Mouse (Mus musculus): ENCODE data around the gene Ckap5. TPM values are rescaled to one million over a fixed set of nuclear protein-coding genes. Genes with fewer than 3 reads are reported as not detected.
A peak's percentile ranks its signal among the peaks of the same experiment; 100 is the strongest.

The Ckap5 gene
- polyA plus RNA-seq, 1 experiment from 2014 or later, result 30.8 TPM

DNA sequence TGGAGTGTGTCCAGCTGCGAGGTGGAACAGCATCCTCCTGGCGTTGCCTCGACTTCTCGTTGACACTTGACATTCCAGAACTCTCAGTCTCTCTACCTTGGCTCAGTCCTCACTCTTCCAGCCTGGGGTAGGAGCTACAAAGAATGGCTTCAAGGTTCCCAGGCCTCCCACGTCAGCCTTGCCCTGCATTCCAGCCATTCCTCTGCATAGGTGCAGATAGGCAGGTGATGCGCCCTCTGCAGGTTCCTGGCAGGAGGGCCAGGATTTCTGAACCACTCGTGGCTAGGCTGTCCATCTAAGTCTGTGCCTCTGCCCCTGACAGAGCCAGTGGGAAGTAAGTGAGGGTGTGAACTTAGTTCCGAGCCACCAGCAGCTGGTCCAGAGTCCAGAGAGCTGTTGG lies 130.2 kb downstream of the Ckap5 start:
- Histone ChIP-seq H3K4me2 (replicated peaks; ENCODE audit: low read depth) (no peak overlapping the region), H3K36me3 (ENCODE audit: control insufficient read depth, insufficient read depth, low read length) (peaks cover 34% of the 10 kb centered on the region), H3K4me1 (replicated peaks; ENCODE audit: control insufficient read depth, insufficient read depth) (no peaks in the 10 kb centered on the region), H3K27me3 (ENCODE audit: control insufficient read depth, insufficient read depth, low read length) (no peaks in the 10 kb centered on the region), H3K9ac (ENCODE audit: low read length) (no peak overlapping the region), H3K4me3 (ENCODE audit: low read depth, low read length) (no peak overlapping the region), H3K9me3 (ENCODE audit: control insufficient read depth, low read length) (no peaks in the 10 kb centered on the region), H3K27ac (replicated peaks) (no peak overlapping the region)
- ATAC-seq (ENCODE audit: low FRiP score, low TSS enrichment) (peak; percentile 32), DNase-seq (ENCODE audit: low spot score) (peak; percentile 61)
- no peak for TF ChIP-seq EP300 (optimal IDR thresholded peaks at IDR 0.05)
- TF ChIP-seq CTCF (IDR thresholded peaks at IDR 0.05; ENCODE audit: low read depth), result peak; percentile 69
- 51% methylated on average over 8 of the region's 8 CpGs for WGBS

DNA sequence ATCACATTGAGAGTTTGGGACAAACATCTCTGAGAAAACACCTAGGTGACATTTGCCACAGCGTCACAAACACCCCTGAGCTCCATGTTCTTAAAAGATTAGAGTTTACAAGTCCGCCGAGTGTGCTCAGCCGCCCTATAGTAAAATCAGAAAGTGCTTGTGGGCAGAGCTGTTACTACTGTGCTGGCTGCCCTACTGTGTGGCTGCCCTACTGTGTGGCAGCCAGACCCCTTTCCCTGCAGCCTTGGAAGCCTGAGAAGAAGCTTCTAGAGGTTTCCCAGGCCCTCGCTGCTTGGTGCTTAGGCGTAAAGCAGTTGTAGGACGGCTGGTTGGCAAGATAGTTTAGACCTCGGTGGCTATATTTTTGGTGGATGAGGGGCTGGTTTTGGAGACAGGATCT lies 133.1 kb downstream of the Ckap5 start:
- Histone ChIP-seq H3K27ac (replicated peaks) (no peak overlapping the region), H3K4me3 (ENCODE audit: low read depth, low read length) (no peak overlapping the region), H3K9me3 (ENCODE audit: control insufficient read depth, low read length) (no peaks in the 10 kb centered on the region), H3K4me2 (replicated peaks; ENCODE audit: low read depth) (no peak overlapping the region), H3K4me1 (replicated peaks; ENCODE audit: control insufficient read depth, insufficient read depth) (no peaks in the 10 kb centered on the region), H3K9ac (ENCODE audit: low read length) (no peak overlapping the region), H3K36me3 (ENCODE audit: control insufficient read depth, insufficient read depth, low read length) (peaks cover 43% of the 10 kb centered on the region), H3K27me3 (ENCODE audit: control insufficient read depth, insufficient read depth, low read length) (no peaks in the 10 kb centered on the region)
- ATAC-seq (ENCODE audit: low FRiP score, low TSS enrichment) (no peak), DNase-seq (ENCODE audit: low spot score) (no peak)
- WGBS, result 98% methylated on average over 8 of the region's 8 CpGs
- TF ChIP-seq CTCF (IDR thresholded peaks at IDR 0.05; ENCODE audit: low read depth) (no peak), EP300 (optimal IDR thresholded peaks at IDR 0.05) (no peak)

DNA sequence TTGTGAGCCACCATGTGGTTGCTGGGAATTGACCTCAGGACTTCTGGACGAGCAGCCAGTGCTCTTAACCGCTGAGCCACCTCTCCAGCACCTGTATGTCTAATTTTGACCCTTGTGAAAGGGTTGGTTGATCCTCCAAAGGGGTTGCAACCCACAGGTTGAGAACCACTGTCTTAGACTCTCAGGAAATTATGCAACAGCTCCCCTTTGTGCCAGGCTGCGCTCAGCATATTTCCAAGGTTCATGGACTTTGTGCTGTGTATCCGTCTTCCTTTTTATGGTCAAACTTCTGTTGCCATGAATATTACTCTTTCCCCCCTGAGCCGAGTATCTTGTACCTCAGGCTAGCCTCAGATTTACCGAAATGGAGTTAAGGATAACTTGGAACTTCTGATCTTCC lies 134.4 kb downstream of the Ckap5 start:
- H3K36me3 ChIP-seq (ENCODE audit: control insufficient read depth, insufficient read depth, low read length), result peaks cover 41% of the 10 kb centered on the region
- H3K9ac ChIP-seq (ENCODE audit: low read length), result no peak overlapping the region
- H3K4me2 ChIP-seq (replicated peaks; ENCODE audit: low read depth), result no peak overlapping the region
- no peaks in the 10 kb centered on the region for H3K27me3 ChIP-seq (ENCODE audit: control insufficient read depth, insufficient read depth, low read length)
- no peak overlapping the region for H3K27ac ChIP-seq (replicated peaks)
- 92% methylated on average over 6 of the region's 6 CpGs for WGBS
- ATAC-seq (ENCODE audit: low FRiP score, low TSS enrichment), result no peak
- no peaks in the 10 kb centered on the region for H3K4me1 ChIP-seq (replicated peaks; ENCODE audit: control insufficient read depth, insufficient read depth)
- H3K9me3 ChIP-seq (ENCODE audit: control insufficient read depth, low read length), result no peaks in the 10 kb centered on the region
- DNase-seq (ENCODE audit: low spot score), result no peak
- no peak overlapping the region for H3K4me3 ChIP-seq (ENCODE audit: low read depth, low read length)
- TF ChIP-seq CTCF (IDR thresholded peaks at IDR 0.05; ENCODE audit: low read depth) (no peak), EP300 (optimal IDR thresholded peaks at IDR 0.05) (no peak)

DNA sequence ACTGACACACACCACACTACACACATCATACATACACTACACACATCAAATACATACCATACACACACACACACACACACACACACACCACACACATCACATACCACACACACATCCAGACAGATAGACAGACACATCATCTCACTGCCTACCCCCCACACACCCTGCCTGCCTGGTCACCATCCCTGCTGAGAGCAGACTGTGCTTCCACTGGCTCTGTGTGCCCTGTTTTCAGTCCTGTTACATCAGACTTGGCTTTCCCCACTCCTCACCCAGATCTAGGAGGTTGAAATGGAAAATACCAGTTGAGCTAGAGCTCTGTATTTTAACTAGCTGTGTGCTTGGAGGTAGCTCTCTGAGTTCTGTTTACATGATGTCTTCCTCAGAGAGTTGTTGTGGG lies 138.2 kb downstream of the Ckap5 start:
- no peak overlapping the region for H3K4me3 ChIP-seq (ENCODE audit: low read depth, low read length)
- no peak for DNase-seq (ENCODE audit: low spot score)
- ATAC-seq (ENCODE audit: low FRiP score, low TSS enrichment), result no peak
- no peak overlapping the region for H3K9ac ChIP-seq (ENCODE audit: low read length)
- no peaks in the 10 kb centered on the region for H3K27me3 ChIP-seq (ENCODE audit: control insufficient read depth, insufficient read depth, low read length)
- TF ChIP-seq EP300 (optimal IDR thresholded peaks at IDR 0.05), result no peak
- no peak for TF ChIP-seq CTCF (IDR thresholded peaks at IDR 0.05; ENCODE audit: low read depth)
- H3K36me3 ChIP-seq (ENCODE audit: control insufficient read depth, insufficient read depth, low read length), result peaks cover 42% of the 10 kb centered on the region
- H3K9me3 ChIP-seq (ENCODE audit: control insufficient read depth, low read length), result no peaks in the 10 kb centered on the region
- H3K4me1 ChIP-seq (replicated peaks; ENCODE audit: control insufficient read depth, insufficient read depth), result no peaks in the 10 kb centered on the region
- H3K27ac ChIP-seq (replicated peaks), result no peak overlapping the region
- no peak overlapping the region for H3K4me2 ChIP-seq (replicated peaks; ENCODE audit: low read depth)

DNA sequence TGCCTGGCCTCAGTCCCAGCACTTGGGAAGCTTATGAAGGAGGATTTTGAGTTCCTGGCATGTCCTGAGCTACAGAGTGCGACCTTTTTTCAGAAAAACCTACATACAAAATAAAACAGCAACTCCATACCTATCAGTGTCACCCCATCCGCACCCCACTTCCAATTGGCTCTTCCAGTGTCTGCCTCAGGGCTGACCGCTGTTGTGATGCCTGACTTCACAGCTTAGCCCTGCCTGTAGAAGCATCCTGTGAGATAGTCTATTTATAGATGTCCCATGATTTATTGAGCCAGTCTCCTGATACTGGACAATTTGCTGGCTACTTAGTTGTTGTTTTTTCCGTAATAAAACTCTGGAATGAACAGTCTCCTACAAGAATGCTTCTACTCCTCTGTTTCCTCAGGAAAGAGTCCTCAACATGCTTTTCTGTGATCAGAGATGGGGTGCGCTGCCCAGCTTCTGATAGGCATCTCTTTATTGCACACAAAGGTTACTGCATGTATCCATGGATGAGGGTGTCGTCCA lies 139.9 kb downstream of the Ckap5 start:
- ATAC-seq (ENCODE audit: low FRiP score, low TSS enrichment), result no peak
- 90% methylated on average over 6 of the region's 6 CpGs for WGBS
- Histone ChIP-seq H3K9me3 (ENCODE audit: control insufficient read depth, low read length) (no peaks in the 10 kb centered on the region), H3K27ac (replicated peaks) (no peak overlapping the region), H3K4me2 (replicated peaks; ENCODE audit: low read depth) (no peak overlapping the region), H3K9ac (ENCODE audit: low read length) (no peak overlapping the region), H3K27me3 (ENCODE audit: control insufficient read depth, insufficient read depth, low read length) (no peaks in the 10 kb centered on the region), H3K4me3 (ENCODE audit: low read depth, low read length) (no peak overlapping the region), H3K4me1 (replicated peaks; ENCODE audit: control insufficient read depth, insufficient read depth) (no peaks in the 10 kb centered on the region), H3K36me3 (ENCODE audit: control insufficient read depth, insufficient read depth, low read length) (peaks cover 51% of the 10 kb centered on the region)
- TF ChIP-seq CTCF (IDR thresholded peaks at IDR 0.05; ENCODE audit: low read depth) (no peak), EP300 (optimal IDR thresholded peaks at IDR 0.05) (no peak)
- no peak for DNase-seq (ENCODE audit: low spot score)

DNA sequence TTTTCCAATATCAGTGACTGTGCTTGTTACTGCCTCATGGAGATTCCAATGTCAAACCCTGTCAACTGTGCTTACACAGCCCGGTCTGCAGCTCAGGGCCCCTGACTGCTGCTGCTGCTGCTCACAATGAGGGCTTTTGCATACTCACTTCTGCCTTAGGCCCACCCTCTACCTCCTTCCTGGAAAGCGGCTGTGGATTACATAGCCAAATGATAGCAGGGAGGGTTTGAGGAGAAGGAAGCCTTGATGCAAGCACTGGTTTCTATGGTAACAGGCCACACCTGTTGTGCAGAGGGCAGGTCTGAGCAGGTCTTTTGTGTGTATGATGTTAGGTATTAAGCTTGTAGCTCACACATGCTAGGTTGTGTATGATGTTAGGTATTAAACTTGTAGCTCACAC lies 141.2 kb downstream of the Ckap5 start:
- no peaks in the 10 kb centered on the region for H3K27me3 ChIP-seq (ENCODE audit: control insufficient read depth, insufficient read depth, low read length)
- no peaks in the 10 kb centered on the region for H3K4me1 ChIP-seq (replicated peaks; ENCODE audit: control insufficient read depth, insufficient read depth)
- no peak overlapping the region for H3K4me2 ChIP-seq (replicated peaks; ENCODE audit: low read depth)
- ATAC-seq (ENCODE audit: low FRiP score, low TSS enrichment) (peak; percentile 48), DNase-seq (ENCODE audit: low spot score) (peak; percentile 54)
- TF ChIP-seq CTCF (IDR thresholded peaks at IDR 0.05; ENCODE audit: low read depth) (no peak), EP300 (optimal IDR thresholded peaks at IDR 0.05) (no peak)
- H3K9ac ChIP-seq (ENCODE audit: low read length), result no peak overlapping the region
- no peak overlapping the region for H3K27ac ChIP-seq (replicated peaks)
- WGBS, result 54% methylated on average over 2 of the region's 2 CpGs
- H3K9me3 ChIP-seq (ENCODE audit: control insufficient read depth, low read length), result no peaks in the 10 kb centered on the region
- H3K36me3 ChIP-seq (ENCODE audit: control insufficient read depth, insufficient read depth, low read length), result peaks cover 53% of the 10 kb centered on the region
- H3K4me3 ChIP-seq (ENCODE audit: low read depth, low read length), result no peak overlapping the region

All from stomach, postnatal 0 days (tissue).